In the genomic region with DNA sequence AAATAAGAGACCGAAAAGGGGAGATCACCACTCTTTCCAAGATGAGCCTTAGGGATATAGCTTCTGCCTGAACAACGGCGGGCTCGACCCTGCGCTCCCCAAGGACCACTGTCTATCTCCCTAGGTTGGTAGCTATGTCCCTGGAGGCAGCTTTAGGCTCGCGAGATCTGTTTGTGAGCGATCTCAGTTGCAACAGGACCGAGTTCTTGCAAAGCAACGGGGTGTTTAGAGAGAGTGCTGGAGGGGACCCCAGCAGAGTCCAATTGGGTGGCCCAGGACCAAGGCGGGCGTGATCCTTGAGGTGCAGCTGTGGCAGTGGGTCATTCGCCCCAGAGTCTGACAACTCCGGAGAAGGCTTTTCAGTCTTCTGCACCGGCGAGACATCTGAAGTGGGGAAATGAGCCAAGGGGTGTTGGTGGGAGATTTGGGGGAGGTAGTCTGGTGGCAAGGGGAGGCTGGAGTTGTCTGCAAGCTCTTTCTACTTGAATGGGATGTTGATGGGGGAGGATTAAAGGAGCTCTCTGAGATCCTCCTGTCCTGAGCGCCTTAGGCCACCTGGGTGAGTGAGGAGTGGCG, we compare ENCODE assay signal across 10 mouse cellular contexts. TPM values are rescaled to one million over a fixed set of nuclear protein-coding genes. Genes with fewer than 3 reads are reported as not detected.
DNase-seq lines count a peak whose midpoint lies in the region; ATAC-seq and TF ChIP-seq lines count a peak whose summit lies in the region.
"Had no signal": no experiment of that assay in that cellular context is flagged by ENCODE, and none has a peak within 500 bp of the region (broad histone marks: within the 10 kb centered on the region; RNA-seq: fewer than 3 reads in every experiment).

No protein-coding gene starts in this region.

- no peak; the same call in 1 of the 2 replicates for ATAC-seq in hindbrain, embryonic 15.5 days (ENCODE audit: low FRiP score, low read depth)
- ATAC-seq in midbrain, postnatal 0 days (ENCODE audit: low FRiP score), result peak; percentile 47
- ATAC-seq in monocyte, adult 5-6 weeks (replicated peaks; ENCODE audit: insufficient number of reproducible peaks, low FRiP score, low TSS enrichment, poor library complexity, severe bottlenecking), result no peak

- no peaks in the 10 kb centered on the region; the same call in 1 of the 2 replicates for H3K9me3 ChIP-seq in heart, embryonic 10.5 days
- H3K9me3 ChIP-seq in hindbrain, embryonic 15.5 days, result no peaks in the 10 kb centered on the region
- no peaks in the 10 kb centered on the region for H3K9me3 ChIP-seq in midbrain, postnatal 0 days (ENCODE audit: low read length)

- intact Hi-C loops in heart, postnatal 36 days (cut with DNase I), result loop anchor here (1.0 kb wide), 1 partner anchor 15 kb away; the partner anchor contains the start of gene Rgma

- no peak for TF ChIP-seq CTCF in midbrain, postnatal 0 days (IDR thresholded peaks at IDR 0.05)

- no peaks in the 10 kb centered on the region for H3K36me3 ChIP-seq in heart, embryonic 10.5 days
- no peaks in the 10 kb centered on the region for H3K36me3 ChIP-seq in hindbrain, embryonic 15.5 days
- H3K36me3 ChIP-seq in midbrain, postnatal 0 days (ENCODE audit: insufficient read depth, low read length), result no peaks in the 10 kb centered on the region

- no peak for DNase-seq in heart, embryonic 10.5 days (ENCODE audit: low spot score)
- no peak for DNase-seq in heart, postnatal 36 days
- DNase-seq in embryo, embryonic 9.5 days (ENCODE audit: extremely low spot score), result peak; percentile 66
- DNase-seq in midbrain, postnatal 0 days (ENCODE audit: low spot score), result no peak
- no peak for DNase-seq in cerebellum, adult 18-20 months
- DNase-seq in cerebellum, adult 11-12 months, result no peak

- peak overlapping the region; percentile 96 for H3K4me2 ChIP-seq in hindbrain, embryonic 15.5 days
- H3K4me2 ChIP-seq in midbrain, postnatal 0 days (ENCODE audit: low read depth, low read length, poor library complexity, severe bottlenecking), result peak overlapping the region; percentile 96

- H3K4me3 ChIP-seq in heart, embryonic 10.5 days, result peak overlapping the region; percentile 66
- H3K4me3 ChIP-seq in hindbrain, embryonic 15.5 days, result peak overlapping the region; percentile 61
- peak overlapping the region; percentile 60 for H3K4me3 ChIP-seq in midbrain, postnatal 0 days (ENCODE audit: low read depth, low read length)

- H3K4me1 ChIP-seq in heart, embryonic 10.5 days, result peaks cover 18% of the 10 kb centered on the region
- H3K4me1 ChIP-seq in hindbrain, embryonic 15.5 days (replicated peaks), result peaks cover 64% of the 10 kb centered on the region
- H3K4me1 ChIP-seq in midbrain, postnatal 0 days (ENCODE audit: insufficient read depth, low read length), result peaks cover 20% of the 10 kb centered on the region

- under 1% methylated on average over 18 of the region's 18 CpGs for WGBS in heart, embryonic 10.5 days
- WGBS in hindbrain, embryonic 15.5 days, result 4% methylated on average over 18 of the region's 18 CpGs
- WGBS in midbrain, postnatal 0 days, result 5% methylated on average over 18 of the region's 18 CpGs

- H3K27me3 ChIP-seq in heart, embryonic 10.5 days (ENCODE audit: insufficient read depth, poor library complexity, severe bottlenecking), result peaks cover 36% of the 10 kb centered on the region
- H3K27me3 ChIP-seq in hindbrain, embryonic 15.5 days, result no peaks in the 10 kb centered on the region
- no peaks in the 10 kb centered on the region for H3K27me3 ChIP-seq in midbrain, postnatal 0 days (ENCODE audit: insufficient read depth, low read length)

- peak overlapping the region; percentile 65 for H3K9ac ChIP-seq in hindbrain, embryonic 15.5 days
- peak overlapping the region; percentile 83 for H3K9ac ChIP-seq in midbrain, postnatal 0 days (replicated peaks; ENCODE audit: low read length, poor library complexity, severe bottlenecking)

- peak overlapping the region; percentile 83; the same call in 1 of the 2 replicates for H3K27ac ChIP-seq in heart, embryonic 10.5 days
- H3K27ac ChIP-seq in hindbrain, embryonic 15.5 days (replicated peaks), result peak overlapping the region; percentile 86
- H3K27ac ChIP-seq in midbrain, postnatal 0 days (ENCODE audit: low read depth, low read length), result peak overlapping the region; percentile 84
- H3K27ac ChIP-seq: macrophage had no signal

RNA-seq across cellular contexts. Expression of gene Rgma, which starts 15.2 kb away (rescaled TPM):
- 3.4 and 6.9 TPM in 2 replicates for polyA plus RNA-seq in heart, embryonic 10.5 days (2016; fragmentation: Nextera tagmentation; extraction: Ambion mirVana)
- 10 to 100 TPM; 52.1 to 87.0 TPM for total RNA-seq in heart, postnatal 36 days (2021)
- 39.5 and 45.1 TPM in 2 replicates for polyA plus RNA-seq in hindbrain, embryonic 15.5 days (2015; fragmentation: Nextera tagmentation; extraction: Ambion mirVana)
- total RNA-seq in midbrain, postnatal 0 days (2014; rRNA removed), result 129 and 160 TPM in 2 replicates
- 42.7 and 42.9 TPM in 2 replicates for polyA plus RNA-seq in midbrain, postnatal 0 days (2015; fragmentation: Nextera tagmentation; extraction: Ambion mirVana)
- total RNA-seq in monocyte, adult 5-6 weeks (2017), result not detected in 3 replicates
- total RNA-seq: common myeloid progenitor, adult 5-6 weeks had no signal
- polyA plus RNA-seq: macrophage had no signal

Comparison
In these comparisons a context has a peak if more than half of its experiments do, and no peak if none do; other contexts are left out.
1. RNA of gene Rgma, which starts 15.2 kb away (total RNA-seq): 129 to 160 TPM in midbrain, postnatal 0 days and 52.1 to 87.0 TPM in heart, postnatal 36 days; not detected in monocyte, adult 5-6 weeks; every median in the first group is over 10 times any median in the second.
2. Peak in every context shown above with its lines, with median percentiles within 50 percentile points of each other: H3K27ac ChIP-seq and H3K4me3 ChIP-seq.